ENCODE assay signal across 23 mouse cellular contexts in the genomic region with DNA sequence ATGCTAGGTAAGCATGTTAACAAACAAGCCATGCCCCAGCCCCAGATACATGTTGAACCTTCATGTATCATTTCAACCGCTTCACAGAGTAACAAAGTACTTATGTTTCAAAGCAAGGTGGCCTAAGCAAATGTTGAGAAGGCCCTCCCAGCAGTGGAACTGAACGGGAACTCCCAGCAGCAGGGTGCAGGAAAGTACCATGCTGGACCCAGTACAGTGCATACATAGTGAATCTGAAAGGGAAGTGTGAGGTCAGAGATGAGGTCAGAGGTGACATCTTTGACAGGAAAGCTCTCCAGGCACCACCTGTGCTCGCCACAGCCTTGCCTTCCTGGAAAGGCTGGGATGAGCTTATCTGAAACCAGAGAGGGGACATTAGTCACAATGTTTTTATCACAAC. TPM values are rescaled to one million over a fixed set of nuclear protein-coding genes. Genes with fewer than 3 reads are reported as not detected.
A peak's percentile ranks its signal among the peaks of the same experiment; 100 is the strongest.
DNase-seq lines count a peak whose midpoint lies in the region; ATAC-seq lines count a peak whose summit lies in the region.
"Had no signal": no experiment of that assay in that cellular context is flagged by ENCODE, and none has a peak within 500 bp of the region (broad histone marks: within the 10 kb centered on the region; RNA-seq: fewer than 3 reads in every experiment).

No protein-coding gene starts in this region.

- no peak overlapping the region for H3K4me3 ChIP-seq in heart, embryonic 12.5 days
- H3K4me3 ChIP-seq in hindbrain, embryonic 14.5 days (replicated peaks; ENCODE audit: low read length): no peak overlapping the region
- H3K4me3 ChIP-seq: erythroblast, embryonic 14.5 days; forebrain, embryonic 13.5 days; heart, adult 2 months; hindbrain, embryonic 15.5 days; megakaryocyte, embryonic 14.5 days; midbrain, embryonic 15.5 days had no signal

- WGBS in heart, embryonic 12.5 days: 66% methylated on average over 3 of the region's 3 CpGs
- WGBS in hindbrain, embryonic 14.5 days: 82% methylated on average over 3 of the region's 3 CpGs

- no peak overlapping the region for H3K27ac ChIP-seq in heart, embryonic 12.5 days (ENCODE audit: poor library complexity, severe bottlenecking)
- H3K27ac ChIP-seq in hindbrain, embryonic 14.5 days: no peak overlapping the region
- H3K27ac ChIP-seq: forebrain, embryonic 13.5 days; heart, adult 2 months; hindbrain, embryonic 15.5 days; midbrain, embryonic 15.5 days had no signal

- H3K4me2 ChIP-seq in heart, embryonic 12.5 days: no peak overlapping the region
- H3K4me2 ChIP-seq in hindbrain, embryonic 14.5 days (replicated peaks): no peak overlapping the region
- H3K4me2 ChIP-seq: forebrain, embryonic 13.5 days; hindbrain, embryonic 15.5 days; midbrain, embryonic 15.5 days had no signal

- H3K27me3 ChIP-seq in heart, embryonic 12.5 days (replicated peaks): no peaks in the 10 kb centered on the region
- no peaks in the 10 kb centered on the region for H3K27me3 ChIP-seq in hindbrain, embryonic 14.5 days (ENCODE audit: control insufficient read depth, insufficient read depth, low read length)
- H3K27me3 ChIP-seq: forebrain, embryonic 13.5 days; hindbrain, embryonic 15.5 days; megakaryocyte, embryonic 14.5 days; midbrain, embryonic 15.5 days had no signal

- peaks cover 14% of the 10 kb centered on the region for H3K4me1 ChIP-seq in heart, embryonic 12.5 days (replicated peaks)
- no peaks in the 10 kb centered on the region for H3K4me1 ChIP-seq in hindbrain, embryonic 14.5 days (replicated peaks; ENCODE audit: control insufficient read depth, insufficient read depth, low read length)
- H3K4me1 ChIP-seq: forebrain, embryonic 13.5 days; hindbrain, embryonic 15.5 days; megakaryocyte, embryonic 14.5 days; midbrain, embryonic 15.5 days had no signal

- no peak for ATAC-seq in heart, embryonic 12.5 days (ENCODE audit: insufficient number of reproducible peaks, low FRiP score)
- peak; percentile 60 for ATAC-seq in inflammation-experienced regulatory T-cells, adult 6 months
- no peak for ATAC-seq in hindbrain, embryonic 14.5 days (ENCODE audit: low FRiP score)
- ATAC-seq: forebrain, embryonic 13.5 days; lung, postnatal 0 days; midbrain, embryonic 15.5 days had no signal

- H3K9me3 ChIP-seq in heart, embryonic 12.5 days (replicated peaks): no peaks in the 10 kb centered on the region
- no peaks in the 10 kb centered on the region for H3K9me3 ChIP-seq in hindbrain, embryonic 14.5 days (ENCODE audit: control insufficient read depth, low read length)
- H3K9me3 ChIP-seq: forebrain, embryonic 13.5 days; hindbrain, embryonic 15.5 days; megakaryocyte, embryonic 14.5 days; midbrain, embryonic 15.5 days had no signal

- H3K36me3 ChIP-seq in heart, embryonic 12.5 days: no peaks in the 10 kb centered on the region
- no peaks in the 10 kb centered on the region for H3K36me3 ChIP-seq in hindbrain, embryonic 14.5 days (replicated peaks; ENCODE audit: control insufficient read depth, insufficient read depth)
- H3K36me3 ChIP-seq: hindbrain, embryonic 15.5 days; midbrain, embryonic 15.5 days had no signal

- peak; percentile 24 for DNase-seq in heart, adult 8-10 months (ENCODE audit: low spot score)
- DNase-seq in 3T3-L1 (ENCODE audit: low read depth, low spot score): peak; percentile 49
- DNase-seq in CD4-positive, CD25-positive, alpha-beta regulatory T cell, adult 2 months (ENCODE audit: low read depth, low spot score): peak; percentile 58
- DNase-seq in hindbrain, embryonic 14.5 days (ENCODE audit: low spot score): no peak
- DNase-seq in ovary, postnatal 14 days (ENCODE audit: low spot score): no peak
- DNase-seq: adrenal gland, postnatal 25 days; cerebellum, adult 11 months; cerebellum, postnatal 14 days; heart, postnatal 14 days; kidney, adult 11 months; kidney, postnatal 25 days; liver; right cerebral cortex, postnatal 25 days; thymus, postnatal 25 days had no signal

- no peak overlapping the region for H3K9ac ChIP-seq in heart, embryonic 12.5 days
- no peak overlapping the region for H3K9ac ChIP-seq in hindbrain, embryonic 14.5 days
- H3K9ac ChIP-seq: forebrain, embryonic 13.5 days; hindbrain, embryonic 15.5 days; midbrain, embryonic 15.5 days had no signal

RNA-seq across cellular contexts. Expression of gene Dock9, which starts 25.4 kb away (rescaled TPM):
- total RNA-seq in heart, adult 8-10 months (2022): 10 to 100 TPM; 23.6 to 29.0 (median 26.3) TPM
- polyA plus RNA-seq in heart, embryonic 12.5 days (2016; fragmentation: Nextera tagmentation; extraction: Ambion mirVana): 7.0 and 7.1 TPM in 2 replicates
- polyA plus RNA-seq in inflammation-experienced regulatory T-cells, adult 6 months (2017; shearing (Covaris generic)): 1 to 10 TPM; 1.7 to 7.9 (median 3.9) TPM
- polyA plus RNA-seq in hindbrain, embryonic 14.5 days (2014; fragmentation: Nextera tagmentation; extraction: Ambion mirVana): 15.4 and 16.2 TPM in 2 replicates

RNA-seq across cellular contexts. Expression of gene Ubac2, which starts 55.4 kb away (rescaled TPM):
- total RNA-seq in heart, adult 8-10 months (2022): 10 to 100 TPM; 30.4 to 31.5 (median 30.8) TPM
- 56.9 and 63.3 TPM in 2 replicates for polyA plus RNA-seq in heart, embryonic 12.5 days (2016; fragmentation: Nextera tagmentation; extraction: Ambion mirVana)
- polyA plus RNA-seq in inflammation-experienced regulatory T-cells, adult 6 months (2017; shearing (Covaris generic)): 10 to 100 TPM; 47.9 to 88.3 (median 78.9) TPM
- 49.6 and 51.2 TPM in 2 replicates for polyA plus RNA-seq in hindbrain, embryonic 14.5 days (2014; fragmentation: Nextera tagmentation; extraction: Ambion mirVana)

Comparison
In these comparisons a context has a peak if more than half of its experiments do, and no peak if none do; other contexts are left out.
1. DNase-seq: peak in heart, adult 8-10 months (single experiment), 3T3-L1 (single experiment) and CD4-positive, CD25-positive, alpha-beta regulatory T cell, adult 2 months (single experiment); none in hindbrain, embryonic 14.5 days (single experiment) and ovary, postnatal 14 days (single experiment).